Mouse (Mus musculus): ENCODE results near the gene Clec1b.
A peak's percentile ranks its signal among the peaks of the same experiment; 100 is the strongest.

Clec1b gene

DNA sequence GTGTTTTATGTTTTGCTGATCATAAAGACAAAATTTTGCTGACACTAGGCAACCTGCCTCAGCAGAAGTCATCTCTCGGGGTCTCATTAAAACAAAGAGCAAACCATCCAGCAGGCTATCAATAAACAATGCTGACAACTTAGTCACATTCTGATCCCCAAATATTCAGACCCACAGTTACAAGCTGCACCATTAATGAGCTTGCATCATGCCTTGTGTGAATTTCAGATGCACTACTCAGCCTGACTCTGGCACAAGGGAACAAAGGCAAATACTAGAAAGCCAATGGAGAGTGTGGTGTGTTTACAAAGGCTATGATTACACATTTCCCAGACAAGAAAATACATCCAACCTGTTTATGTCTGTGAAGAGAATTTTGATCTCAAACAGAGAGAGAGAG, 17.1 kb downstream of the Clec1b start:
- no peak for DNase-seq (ENCODE audit: low read depth)

DNA sequence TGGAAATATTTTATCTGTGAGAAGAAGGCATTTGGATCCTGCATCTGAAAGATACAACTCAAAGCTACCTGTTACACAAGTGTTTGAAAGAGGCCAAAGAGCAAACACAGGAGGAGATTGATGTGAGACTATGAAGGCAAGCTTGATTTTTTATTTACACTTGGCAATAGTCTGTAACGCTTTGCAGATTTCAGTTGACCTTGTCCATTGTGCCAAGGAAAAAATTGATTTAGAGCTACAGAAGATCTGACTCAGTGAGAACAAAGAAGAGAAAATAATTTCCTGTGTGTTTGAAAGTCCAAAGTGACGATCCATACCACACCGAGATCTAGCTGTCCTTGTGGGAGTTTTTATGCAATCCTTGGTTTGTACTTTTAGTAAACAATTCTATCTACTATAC, 25.2 kb downstream of the Clec1b start:
- no peak for DNase-seq (ENCODE audit: low read depth)

DNA sequence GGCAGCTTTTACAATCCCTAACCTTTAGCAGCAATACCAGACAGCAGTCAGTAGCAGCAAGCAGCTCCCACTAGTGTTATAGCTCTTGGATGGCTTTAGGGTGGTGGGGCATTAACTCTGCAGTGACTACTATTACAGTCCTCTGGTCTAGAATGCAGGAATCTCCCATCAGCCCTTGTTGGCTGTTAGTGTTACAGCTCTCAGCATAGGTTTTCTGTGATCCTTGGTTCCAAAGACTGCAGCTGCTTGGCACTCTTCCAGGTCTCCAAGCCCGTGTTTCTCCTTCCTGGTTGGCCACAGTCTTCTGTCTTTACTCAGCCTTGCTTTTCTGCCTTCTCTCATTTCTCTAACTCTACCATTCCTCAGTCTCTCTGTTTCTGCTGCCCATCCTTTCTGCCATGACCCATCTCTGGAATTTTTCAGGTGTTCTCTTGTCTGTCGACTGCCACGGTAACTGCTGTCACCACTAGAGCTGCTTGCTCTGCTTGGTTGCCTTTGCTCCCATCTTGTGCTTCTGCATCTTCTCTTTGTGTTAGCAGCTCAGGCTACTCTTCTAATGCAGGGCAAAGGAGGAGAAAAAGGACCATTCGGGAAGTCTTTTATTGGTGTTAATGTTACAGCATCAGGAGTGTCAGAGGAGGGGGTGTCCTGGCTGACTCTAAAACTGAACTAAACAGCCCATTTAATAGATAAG, 26.1 kb downstream of the Clec1b start:
- DNase-seq (ENCODE audit: low read depth): peak; percentile 21

DNA sequence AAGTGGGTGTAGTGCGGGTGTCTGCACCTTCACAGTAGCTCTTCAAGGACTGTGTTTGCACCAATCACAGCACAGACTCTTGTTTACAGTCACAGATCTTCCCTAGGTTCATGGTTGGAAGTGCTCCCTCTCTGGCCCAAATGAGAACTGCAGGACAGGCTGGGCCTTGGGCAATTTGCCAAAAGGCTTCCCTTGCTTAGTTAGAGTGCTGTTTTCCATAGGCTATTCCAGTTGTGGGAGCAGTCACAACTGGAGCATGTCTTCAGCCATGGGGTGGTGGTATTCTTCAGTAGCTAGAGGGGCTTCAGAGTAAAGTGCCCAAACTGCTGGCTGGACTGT, 26.6 kb downstream of the Clec1b start:
- peak; percentile 74 for DNase-seq (ENCODE audit: low read depth)

DNA sequence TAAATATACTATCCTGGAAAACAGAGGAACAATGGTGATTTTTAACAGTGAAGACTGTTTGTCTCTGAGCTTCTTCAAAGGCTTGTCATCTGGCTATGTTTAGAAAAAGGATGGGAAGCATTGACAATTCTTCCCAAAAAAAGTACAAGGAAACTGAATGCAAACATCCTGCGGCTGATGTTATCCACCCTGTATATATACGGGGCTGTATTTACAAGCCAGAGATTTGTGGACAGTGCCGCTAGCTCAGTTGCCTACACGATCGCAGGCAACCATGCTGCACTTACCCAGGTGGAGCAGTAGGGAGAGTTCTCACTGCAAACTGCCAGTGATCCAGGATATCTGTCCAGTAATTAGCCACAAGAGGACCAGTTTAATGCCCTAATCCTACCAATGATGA, 28.1 kb downstream of the Clec1b start:
- no peak for DNase-seq (ENCODE audit: low read depth)

DNA sequence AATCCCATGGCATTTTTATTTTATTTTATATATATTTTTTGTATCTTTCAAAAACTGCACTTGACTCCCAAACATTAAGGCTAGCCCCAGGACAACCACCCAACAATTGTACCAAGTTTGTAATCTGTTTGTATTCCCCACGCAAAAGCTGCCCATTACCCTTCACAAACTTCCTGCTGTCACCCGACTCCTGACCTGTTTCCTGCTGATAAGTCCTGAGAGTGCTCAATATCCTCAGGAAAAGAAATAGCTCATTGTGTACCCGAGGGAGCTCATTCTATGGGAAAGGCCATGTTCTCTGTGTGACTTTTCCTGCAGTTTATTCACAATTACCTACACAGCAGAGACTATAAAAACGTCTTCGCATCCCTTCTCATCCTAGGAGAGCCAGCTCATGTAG, 28.7 kb downstream of the Clec1b start:
- DNase-seq (ENCODE audit: low read depth): no peak

DNA sequence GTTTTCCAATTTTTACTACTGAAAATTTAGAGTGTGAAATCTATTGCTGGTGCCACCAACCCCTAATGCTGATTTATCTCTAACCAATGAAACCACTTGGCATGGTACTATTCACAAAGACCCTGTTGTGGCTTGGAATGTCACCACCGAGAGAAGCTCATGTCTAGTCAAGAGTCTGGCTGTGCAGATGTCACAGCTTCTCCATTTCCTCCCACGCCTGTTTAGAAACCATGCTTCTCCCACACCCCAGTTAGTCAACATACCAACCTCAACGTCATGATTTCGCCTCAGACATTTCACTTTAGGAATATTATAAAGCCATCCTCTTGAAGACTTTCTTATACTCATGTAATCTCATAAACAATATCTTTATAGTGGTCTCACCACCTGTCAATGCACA, 30.2 kb downstream of the Clec1b start:
- no peak for DNase-seq (ENCODE audit: low read depth)

DNA sequence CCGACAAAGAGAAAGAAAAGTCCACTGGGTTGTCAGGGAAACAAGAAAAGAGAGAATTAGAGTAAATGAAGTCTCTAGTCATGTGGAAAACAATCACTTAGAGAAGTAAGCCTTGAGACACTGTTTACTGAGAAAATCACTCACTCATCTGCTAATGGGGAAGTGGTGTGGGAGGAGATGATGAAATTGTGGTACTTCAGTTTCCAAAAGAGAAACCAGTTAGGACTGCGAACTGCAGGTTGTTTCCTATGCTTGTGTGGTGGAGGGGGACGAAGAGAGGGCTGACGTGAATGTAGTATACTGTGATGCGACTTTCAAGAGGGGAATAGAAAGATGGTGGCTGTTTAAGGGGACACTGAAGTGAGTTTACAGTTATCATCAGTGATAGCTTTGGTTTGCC, 37.1 kb downstream of the Clec1b start:
- no peak for DNase-seq (ENCODE audit: low read depth)

DNA sequence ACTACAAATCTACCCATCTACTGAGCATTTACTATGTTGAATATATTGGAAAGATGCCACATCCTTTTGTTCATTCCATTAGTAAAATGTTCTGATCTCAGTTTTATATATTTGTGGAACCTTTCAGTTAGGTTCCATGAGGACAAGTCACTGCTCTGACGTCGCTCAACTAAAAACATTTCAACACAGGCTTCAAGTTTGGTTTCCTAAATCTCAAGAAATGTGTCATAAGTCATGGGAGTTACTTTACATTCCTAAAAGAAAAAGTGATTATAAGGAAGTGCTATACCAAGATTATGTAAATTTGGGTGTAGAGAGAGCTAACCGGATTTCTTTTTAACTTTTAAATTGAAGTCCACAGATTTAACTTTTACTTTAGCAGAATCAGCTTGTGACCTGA, 38.9 kb downstream of the Clec1b start:
- no peak for DNase-seq (ENCODE audit: low read depth)

DNA sequence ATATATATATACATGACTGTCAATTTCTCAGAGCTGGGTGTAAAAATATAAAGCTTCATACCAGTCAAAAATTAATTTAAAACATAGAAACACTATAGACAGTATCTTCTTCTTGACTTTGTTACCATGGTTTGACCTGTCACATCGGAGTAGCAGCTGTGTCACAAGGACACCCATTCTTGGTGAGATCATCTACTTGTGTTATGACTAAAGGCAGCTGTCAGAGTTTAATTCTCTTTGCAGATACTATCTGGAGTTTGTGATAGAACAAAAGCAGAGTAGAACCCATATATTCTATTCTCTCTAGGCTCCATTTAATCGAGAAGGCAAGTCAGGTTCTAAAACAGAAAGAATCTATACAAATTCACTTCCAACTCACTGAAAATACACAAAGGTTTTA, 40.9 kb downstream of the Clec1b start:
- no peak for DNase-seq (ENCODE audit: low read depth)

DNA sequence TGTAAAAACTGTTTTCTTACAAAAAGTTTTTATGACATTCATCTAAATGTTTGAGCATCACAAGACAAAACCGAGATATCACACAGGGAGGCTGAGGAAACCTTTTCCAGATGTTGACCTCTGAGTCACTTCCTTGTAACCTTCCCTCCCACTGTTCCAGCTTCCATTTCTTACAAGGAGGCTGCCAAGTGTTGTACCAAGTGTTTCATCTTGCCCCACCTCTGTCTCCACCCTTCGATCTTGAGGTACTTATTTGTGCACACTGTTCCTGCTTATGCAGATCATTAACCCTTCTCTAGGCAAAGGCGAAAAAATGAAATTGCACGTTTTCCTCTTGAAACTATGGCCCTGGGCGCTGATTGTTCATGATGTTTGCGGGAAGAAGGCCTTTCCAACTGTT, 52.6 kb downstream of the Clec1b start:
- peak; percentile 64 for DNase-seq (ENCODE audit: low read depth)

DNA sequence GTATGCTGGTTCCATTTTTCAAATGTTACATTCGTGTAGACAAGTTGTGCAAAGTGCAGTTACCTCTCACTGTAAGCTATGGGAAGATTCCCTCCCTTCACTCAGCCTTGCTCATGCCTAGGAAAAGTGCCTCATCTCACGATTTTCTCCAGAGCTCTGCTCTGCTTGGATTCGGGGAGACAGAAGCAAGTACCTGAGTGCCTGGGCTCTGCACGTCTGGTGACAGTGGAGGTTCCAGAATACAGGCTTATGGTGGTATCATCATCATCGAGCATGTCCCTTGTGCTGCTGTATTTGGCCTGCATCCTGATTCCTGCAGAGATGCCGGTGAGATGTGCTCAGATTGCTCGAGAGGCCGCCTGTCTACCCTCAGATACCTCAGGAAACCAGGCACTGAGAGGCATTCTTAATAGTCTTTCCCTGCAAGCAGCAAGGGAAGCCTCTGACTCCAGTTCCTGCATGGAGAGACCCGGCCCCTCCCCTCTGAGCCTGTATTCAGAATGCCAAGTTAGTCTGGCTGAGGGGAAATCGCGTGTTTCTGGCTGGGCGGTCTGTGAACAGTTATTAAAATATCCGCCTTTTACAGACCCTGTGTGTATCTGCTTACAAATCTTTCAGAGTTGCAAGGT, 54.4 kb downstream of the Clec1b start, which contains the start of gene Clec1a:
TSS of gene Clec1a (minus strand) at position 590 of the 629 bp plus-strand sequence.
- peak; percentile 19 for DNase-seq (ENCODE audit: low read depth)

All from NIH3T3 (cell line).